Mouse (Mus musculus) heart, postnatal 0 days (tissue): ENCODE results near the gene Lif.

Experiments used
- CTCF ChIP-seq: IDR thresholded peaks from 2 replicates; pipeline ENCODE4 v1.5.1; 2016; ENCODE audit warnings: antibody characterized with exemption, control low read depth, low read depth
- EP300 ChIP-seq: IDR thresholded peaks from 2 replicates; pipeline ENCODE4 v1.6.1; 2016; ENCODE audit warnings: antibody characterized with exemption, low read depth

GRCm38 (mm10) chr11:4224223-4224622 is 33.1 kb upstream of the Lif start:
- TF ChIP-seq CTCF (no peak), EP300 (no peak)
